Mouse (Mus musculus) cerebellum, adult 9-11 months (tissue): ENCODE data around the gene Cebpa.

Experiments
- DNase-seq: peaks from one replicate; pipeline ENCODE4 v3.0.0; 2022

Cebpa gene

GRCm38 (mm10) chr7:35149616-35150433, 30.7 kb downstream of the Cebpa start:
- DNase-seq: no peak

GRCm38 (mm10) chr7:35150860-35151259, 31.8 kb downstream of the Cebpa start:
- no peak for DNase-seq

DNA sequence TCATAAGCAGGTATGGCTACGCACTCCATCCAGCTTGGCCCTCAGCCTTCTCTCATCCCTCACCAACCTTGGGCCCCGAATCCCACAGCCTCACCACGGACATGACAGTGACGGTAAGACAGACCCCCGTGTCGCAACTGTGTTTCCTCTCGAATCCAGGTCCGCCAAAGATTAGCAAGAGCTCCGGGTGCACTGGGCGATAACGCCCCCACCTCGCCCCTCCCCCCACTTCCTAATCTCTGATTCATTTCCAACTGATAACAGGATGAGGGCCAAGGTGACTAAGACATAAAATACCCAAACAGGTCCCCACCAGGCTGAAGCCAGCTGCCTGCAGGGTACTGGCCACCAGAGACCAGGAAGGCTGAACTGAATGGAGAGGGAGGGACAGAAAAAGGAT, 35.4 kb downstream of the Cebpa start:
- DNase-seq: no peak

DNA sequence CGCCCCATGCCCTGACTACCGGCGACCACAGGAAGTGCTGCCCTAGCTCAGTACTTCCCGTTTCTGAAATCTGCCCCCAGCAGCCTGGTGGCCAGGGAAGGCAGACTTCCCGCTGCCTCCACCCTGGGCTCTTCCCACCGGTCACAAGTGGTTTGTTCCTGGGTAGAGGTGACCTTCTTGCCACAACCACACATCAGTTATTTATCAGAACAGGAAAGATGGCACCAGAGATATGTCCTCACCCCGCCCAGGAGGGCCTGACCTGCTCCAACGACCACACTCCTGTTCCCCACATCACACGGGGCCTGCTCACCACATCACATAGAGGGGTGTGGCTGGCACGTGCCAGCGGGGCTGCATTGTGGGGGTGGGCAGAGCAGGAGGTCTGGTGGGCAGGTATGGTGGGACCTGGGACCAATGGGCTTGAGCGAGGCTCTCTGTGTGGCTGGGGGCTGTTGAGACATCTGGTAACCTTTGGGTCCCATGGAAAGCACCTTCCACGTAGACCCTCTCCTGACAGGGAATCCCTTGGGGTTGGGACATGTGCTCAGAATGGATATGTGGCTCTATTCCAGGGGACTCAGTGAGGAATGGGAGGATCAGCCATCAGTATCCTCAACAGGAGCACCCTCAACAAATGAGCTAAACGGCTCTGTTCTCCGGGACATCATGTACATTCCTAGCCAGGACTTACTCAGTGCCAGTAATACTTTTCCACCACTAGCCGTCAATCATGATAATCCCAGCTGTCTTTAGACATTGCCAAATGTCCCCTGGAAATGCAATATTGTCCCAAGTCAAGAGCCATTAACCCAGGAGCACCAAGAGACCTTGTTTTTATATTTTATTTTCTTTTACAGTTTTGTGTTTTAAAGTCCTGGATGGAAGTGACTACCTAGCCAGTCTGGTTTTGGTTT, 37.7 kb downstream of the Cebpa start:
- no peak for DNase-seq

- no peak for DNase-seq
Measured at GRCm38 (mm10) chr7:35157512-35157911, 38.4 kb downstream of the Cebpa start.

DNA sequence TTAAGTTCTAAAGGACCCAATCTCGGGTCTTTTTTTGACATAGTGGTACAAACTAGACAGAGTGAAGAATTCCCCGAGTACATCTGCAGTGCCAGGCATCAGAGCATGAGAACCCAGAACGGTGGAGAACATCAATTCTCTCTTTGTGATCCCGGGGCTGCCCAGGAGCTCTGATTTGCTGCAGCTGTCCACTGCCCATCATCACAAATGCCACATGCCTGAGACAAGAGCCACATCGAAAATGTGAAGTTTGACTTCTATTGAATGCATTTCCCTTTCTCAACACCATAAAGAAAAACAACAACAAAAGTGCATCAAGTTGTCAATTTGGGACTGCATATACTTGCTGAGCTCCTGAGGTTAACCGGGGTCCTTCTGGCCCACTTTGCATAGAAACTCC, 43.4 kb downstream of the Cebpa start:
- no peak for DNase-seq

DNA sequence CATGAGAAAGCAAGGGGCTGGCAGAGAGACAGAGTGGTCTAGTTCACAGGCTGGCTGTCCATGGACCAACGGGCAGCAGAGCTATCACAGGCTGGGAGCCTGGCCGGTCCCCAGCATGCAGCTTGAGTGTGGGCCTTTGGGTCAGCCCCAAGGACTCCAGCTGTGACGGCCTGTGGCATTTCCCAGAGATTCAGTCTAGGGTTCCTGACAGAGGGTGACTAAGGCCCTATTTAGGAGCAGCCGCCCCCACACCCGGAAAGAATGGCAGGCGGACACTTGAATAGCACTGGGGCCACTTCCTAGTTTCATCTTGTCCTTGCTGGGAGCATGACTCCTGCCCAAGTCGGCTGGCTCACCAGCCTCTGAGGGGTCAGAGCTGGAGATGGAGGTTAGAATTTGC, 44.5 kb downstream of the Cebpa start:
- DNase-seq: no peak

DNA sequence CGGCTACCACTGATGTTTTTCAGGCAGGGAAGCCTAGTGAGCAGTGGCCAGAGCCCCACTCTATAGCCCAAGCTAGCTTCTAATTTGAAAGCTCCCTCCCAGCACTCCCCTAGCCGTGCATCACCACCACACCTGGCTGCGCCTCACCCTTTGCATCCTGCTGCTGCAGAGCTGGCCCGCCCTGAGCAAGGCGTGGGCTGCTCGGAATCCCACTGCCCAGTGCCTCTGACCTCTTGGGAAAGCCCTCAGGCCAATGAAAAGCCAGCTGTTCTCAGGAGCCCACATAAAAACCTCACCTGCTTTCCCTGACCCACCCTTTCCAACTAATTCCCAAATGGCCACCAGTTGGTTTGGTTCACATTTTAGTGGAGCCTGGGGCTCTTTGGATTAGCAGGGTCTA, 45.0 kb downstream of the Cebpa start:
- no peak for DNase-seq

DNA sequence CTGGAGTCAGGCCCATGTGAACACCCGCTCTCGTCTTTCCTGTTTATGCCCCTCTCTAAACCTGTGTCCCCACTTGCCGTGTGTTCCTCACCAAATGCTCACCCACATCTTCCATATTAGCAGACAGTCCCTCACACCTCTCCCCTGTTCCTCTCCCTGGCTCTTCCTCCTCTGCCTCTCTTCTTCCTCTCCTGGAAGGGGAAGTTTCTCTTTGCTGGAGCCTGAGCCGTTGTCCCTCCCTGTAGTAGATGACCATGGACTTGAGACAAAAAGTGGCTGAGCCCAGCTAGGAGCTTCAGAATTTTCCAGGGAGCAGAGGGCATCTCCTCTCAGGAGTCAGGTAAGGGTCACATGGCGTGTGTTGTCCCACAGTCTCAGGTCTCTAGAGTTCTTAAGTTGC, 47.9 kb downstream of the Cebpa start:
- DNase-seq: no peak

GRCm38 (mm10) chr7:35167925-35168324, 48.8 kb downstream of the Cebpa start:
- no peak for DNase-seq

DNA sequence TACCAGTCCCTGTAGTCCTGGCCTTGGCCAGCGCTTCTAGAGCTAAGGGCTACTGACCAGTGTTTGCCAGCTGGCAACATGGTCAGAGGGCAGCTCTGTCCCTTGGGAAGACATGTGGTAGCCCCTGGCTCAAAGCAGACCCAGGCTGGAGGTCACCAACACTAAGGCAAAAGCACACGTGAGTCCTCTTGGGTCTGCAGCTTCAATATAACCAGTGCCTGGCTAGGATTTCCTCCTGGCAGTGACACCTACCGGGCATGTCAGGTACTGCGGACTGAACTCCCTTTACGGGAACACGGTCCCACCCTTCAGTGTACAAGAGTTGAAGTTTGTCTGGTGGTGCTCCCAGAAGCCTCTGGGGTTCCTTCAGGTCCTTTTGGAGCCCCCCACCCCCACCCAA, 50.2 kb downstream of the Cebpa start:
- DNase-seq: peak; percentile 69
